Mouse (Mus musculus) lung, adult 2 months (tissue): ENCODE results near the gene Tmem260. TPM values are rescaled to one million over a fixed set of nuclear protein-coding genes. Genes with fewer than 3 reads are reported as not detected.

ENCODE experiments used
- DNase-seq: peaks from one replicate; pipeline ENCODE4 v3.0.0; 2022
- H3K4me1 ChIP-seq: fragments of 200-500 bp; 2 replicates; pipeline ENCODE4 v1.6.1; 2011; ENCODE audit warnings: low read length; ENCODE audit not compliant: control insufficient read depth, insufficient read depth
- H3K4me3 ChIP-seq: fragments of 200-500 bp; replicated peaks from 2 replicates; pipeline ENCODE3; 2011; ENCODE audit warnings: low read depth, mild to moderate bottlenecking, control low read depth, low read length; ENCODE audit errors: extremely low read depth
- CTCF ChIP-seq: fragments of 200-500 bp; IDR thresholded peaks from 2 replicates; pipeline ENCODE4 v1.5.1; 2011; ENCODE audit warnings: mild to moderate bottlenecking, low read length, control low read depth; ENCODE audit not compliant: insufficient read depth
- POLR2A ChIP-seq: fragments of 200-500 bp; IDR thresholded peaks from 2 replicates; pipeline ENCODE4 v1.6.1; 2011; ENCODE audit warnings: low read depth, mild to moderate bottlenecking, control low read depth, low read length, borderline replicate concordance; ENCODE audit errors: extremely low read depth
- WGBS: fragments of 180-500 bp; shearing (Covaris S2); methylation state at CpG from one replicate; pipeline ENCODE4 v1.1.7; 2018; 5-methylcytosine and 5-hydroxymethylcytosine counted together
- polyA plus RNA-seq: library from polyadenylated mRNA; depleted of rRNA; stranded (reverse); fragments of >200 nt; gene quantifications from 2 replicates; pipeline ENCODE4 v1.2.3, GENCODE M21; 2012

The Tmem260 gene
- polyA plus RNA-seq, 1 experiment, result 15.7 TPM

DNA sequence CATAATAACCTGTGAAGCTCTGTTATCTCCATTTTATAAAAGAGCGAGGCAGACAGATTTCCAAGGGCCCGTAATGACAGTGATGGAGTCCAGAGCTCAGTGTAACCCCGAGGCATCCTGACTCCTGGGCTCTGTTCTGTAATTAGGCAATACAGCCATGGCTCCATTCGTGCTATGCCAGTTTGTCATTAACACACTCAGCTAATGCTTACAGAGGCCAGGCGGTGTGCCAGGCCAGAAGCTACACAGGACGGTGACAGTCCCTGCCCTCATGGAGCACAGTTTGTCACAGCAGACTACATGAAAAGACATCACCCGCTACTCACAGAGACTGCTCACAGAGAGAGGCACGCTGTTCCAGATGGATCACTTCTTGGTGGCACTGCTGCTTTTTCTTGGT is 61.5 kb downstream of the Tmem260 start:
- Histone ChIP-seq H3K4me3 (no peak overlapping the region), H3K4me1 (no peaks in the 10 kb centered on the region)
- no peak for DNase-seq
- TF ChIP-seq POLR2A (no peak), CTCF (no peak)
- 86% methylated on average over 8 of the region's 8 CpGs for WGBS

DNA sequence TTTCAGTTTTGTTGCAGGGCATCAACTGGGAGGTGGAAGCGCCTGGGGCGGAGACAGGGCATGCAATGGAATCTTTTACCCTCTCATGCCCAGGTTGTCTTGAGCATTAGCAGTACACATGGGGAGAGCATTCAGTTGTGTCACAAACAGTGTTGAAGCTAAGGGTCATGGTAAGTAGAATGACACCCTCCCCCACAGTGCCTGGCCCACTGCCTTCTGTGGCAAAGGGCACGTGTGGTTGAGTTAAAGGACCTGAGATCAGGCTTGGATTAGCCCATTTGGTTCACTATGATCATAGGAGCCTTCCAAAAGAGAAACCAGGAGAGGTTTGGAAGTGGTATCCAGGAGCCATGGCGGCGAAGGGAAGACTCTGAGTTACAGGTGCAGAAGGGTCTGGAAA is 63.2 kb downstream of the Tmem260 start:
- no peak for DNase-seq
- Histone ChIP-seq H3K4me3 (no peak overlapping the region), H3K4me1 (no peaks in the 10 kb centered on the region)
- WGBS, result 94% methylated on average over 5 of the region's 5 CpGs
- no peak for TF ChIP-seq CTCF

DNA sequence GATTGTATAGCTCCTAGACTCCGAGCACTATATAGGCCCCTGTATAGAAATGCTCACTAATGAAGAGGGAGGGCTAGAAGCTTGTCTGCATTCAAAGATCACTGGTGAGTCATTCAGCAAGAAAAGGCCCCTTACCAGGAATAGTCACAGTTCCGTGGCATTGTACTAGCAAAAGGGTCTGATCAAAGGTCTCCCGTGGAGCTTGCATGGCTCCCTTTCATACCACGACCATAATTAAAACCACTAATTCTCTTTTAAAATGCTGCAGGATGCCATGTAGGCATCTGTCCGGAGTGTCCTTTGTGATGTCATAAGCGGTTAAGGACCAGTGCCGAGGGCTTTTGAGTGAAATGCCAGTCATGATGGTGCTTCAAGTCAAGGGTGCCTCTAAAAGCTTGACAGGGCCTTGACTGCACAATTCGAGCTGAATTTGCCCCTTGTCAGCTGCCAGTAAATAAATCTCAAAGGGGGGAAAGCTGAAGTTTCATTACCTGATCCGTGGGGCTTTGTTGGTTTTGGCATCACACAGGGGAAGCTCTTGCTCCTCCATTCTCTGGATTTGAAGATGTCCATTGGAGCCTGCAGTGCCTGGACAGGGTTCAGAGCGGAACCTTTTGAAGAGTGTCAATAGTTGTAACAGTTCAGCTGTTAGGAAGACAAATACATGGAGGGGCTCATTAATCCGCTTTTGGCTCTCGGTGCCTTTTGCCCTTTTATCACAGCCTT is 67.3 kb downstream of the Tmem260 start:
- DNase-seq, result peak; percentile 36
- TF ChIP-seq POLR2A, result no peak
- TF ChIP-seq CTCF, result no peak
- WGBS, result 70% methylated on average over 12 of the region's 12 CpGs

GRCm38 (mm10) chr14:48513824-48514493 is 68.0 kb downstream of the Tmem260 start:
- no peak for DNase-seq
- no peaks in the 10 kb centered on the region for H3K4me1 ChIP-seq
- no peak overlapping the region for H3K4me3 ChIP-seq
- TF ChIP-seq CTCF, result no peak
- TF ChIP-seq POLR2A, result no peak
- 78% methylated on average over 12 of the region's 12 CpGs for WGBS

More for the DNA sequence above, 67.3 kb downstream of the Tmem260 start:
- Histone ChIP-seq H3K4me1 (no peaks in the 10 kb centered on the region), H3K4me3 (no peak overlapping the region)

DNA sequence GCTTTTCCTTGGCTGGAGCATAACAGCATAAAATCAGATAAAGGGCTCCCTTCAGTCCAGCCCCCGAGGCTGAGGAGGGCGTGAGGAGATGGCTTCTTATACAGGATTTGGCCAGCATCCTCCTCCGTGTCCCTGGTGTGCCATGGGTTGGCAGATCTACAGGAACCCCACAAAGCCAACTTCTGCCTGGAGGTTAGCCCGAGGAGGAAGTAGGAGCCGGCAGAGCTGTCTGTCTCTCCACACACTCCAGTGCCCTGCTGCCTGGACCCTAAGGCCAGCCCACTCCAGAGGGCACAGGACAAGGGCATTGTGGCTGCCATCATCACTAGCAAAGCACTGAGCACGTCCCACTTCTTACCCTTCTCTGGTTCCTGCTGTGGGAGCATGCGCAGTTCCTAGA is 68.7 kb downstream of the Tmem260 start:
- H3K4me3 ChIP-seq, result no peak overlapping the region
- H3K4me1 ChIP-seq, result no peaks in the 10 kb centered on the region
- no peak for DNase-seq
- no peak for TF ChIP-seq CTCF
- TF ChIP-seq POLR2A, result no peak
- WGBS, result 61% methylated on average over 7 of the region's 7 CpGs

GRCm38 (mm10) chr14:48515538-48515937 is 69.6 kb downstream of the Tmem260 start:
- no peak for DNase-seq
- Histone ChIP-seq H3K4me1 (no peaks in the 10 kb centered on the region), H3K4me3 (no peak overlapping the region)
- TF ChIP-seq POLR2A (no peak), CTCF (no peak)
- WGBS, result 64% methylated on average over 8 of the region's 8 CpGs

DNA sequence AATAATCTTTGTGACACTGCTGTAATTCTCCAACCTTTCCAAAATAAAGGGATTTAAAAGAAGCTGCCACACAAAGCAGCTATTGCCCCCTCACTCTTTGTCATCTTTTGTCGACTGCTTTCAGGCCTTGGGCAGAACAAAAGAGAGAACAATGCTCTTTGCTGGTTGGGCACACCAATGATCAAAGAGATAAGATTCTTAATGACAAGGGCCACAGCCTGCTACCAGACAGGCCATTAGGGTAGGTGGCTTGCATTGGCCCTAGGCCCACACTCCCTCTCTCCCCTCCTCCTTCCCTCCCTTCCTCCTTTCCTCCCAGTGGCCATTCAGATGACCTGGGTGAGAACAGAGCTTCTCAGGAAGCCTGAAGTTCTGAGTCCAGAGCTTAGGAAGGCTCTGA is 77.4 kb downstream of the Tmem260 start:
- H3K4me3 ChIP-seq, result no peak overlapping the region
- DNase-seq, result no peak
- no peaks in the 10 kb centered on the region for H3K4me1 ChIP-seq
- WGBS, result 25% methylated on average over 1 of the region's 1 CpGs
- TF ChIP-seq CTCF (no peak), POLR2A (no peak)

DNA sequence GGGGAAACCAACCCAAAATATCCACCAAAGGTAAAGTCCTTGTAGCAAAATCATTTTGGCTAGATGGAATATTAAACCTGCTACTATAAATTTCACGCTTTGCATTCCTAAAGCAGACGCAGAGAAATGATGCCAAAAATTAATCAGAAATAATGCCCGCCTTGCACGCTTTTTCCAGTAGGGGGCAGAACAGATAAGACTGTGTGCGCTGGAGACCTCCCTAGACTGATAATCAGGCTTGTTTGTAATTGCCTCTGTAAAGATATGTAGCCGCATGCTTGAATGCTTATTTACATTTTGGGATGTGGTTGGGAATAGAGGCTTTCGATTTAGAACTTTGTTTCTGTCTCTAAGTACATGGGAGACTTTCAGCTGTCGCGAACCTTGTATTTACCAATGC is 78.2 kb downstream of the Tmem260 start:
- no peak overlapping the region for H3K4me3 ChIP-seq
- no peak for DNase-seq
- no peaks in the 10 kb centered on the region for H3K4me1 ChIP-seq
- 43% methylated on average over 9 of the region's 9 CpGs for WGBS
- TF ChIP-seq POLR2A (no peak), CTCF (no peak)

GRCm38 (mm10) chr14:48525055-48525454 is 79.1 kb downstream of the Tmem260 start:
- WGBS, result 41% methylated on average over 6 of the region's 6 CpGs
- no peak for TF ChIP-seq CTCF
- no peak for TF ChIP-seq POLR2A
- no peak overlapping the region for H3K4me3 ChIP-seq
- no peak for DNase-seq
- H3K4me1 ChIP-seq, result no peaks in the 10 kb centered on the region

- no peak for TF ChIP-seq CTCF
- TF ChIP-seq POLR2A, result no peak
- Histone ChIP-seq H3K4me3 (no peak overlapping the region), H3K4me1 (no peaks in the 10 kb centered on the region)
- no peak for DNase-seq
- whole genome bisulfite sequencing, result 59% methylated on average over 10 of the region's 10 CpGs
These were observed 84.7 kb downstream of the Tmem260 start for GRCm38 (mm10) chr14:48530629-48531028.
